Mouse (Mus musculus) midbrain, postnatal 0 days (tissue): ENCODE results near the gene Rnase4. TPM values are rescaled to one million over a fixed set of nuclear protein-coding genes. Genes with fewer than 3 reads are reported as not detected.

Experiments
- ATAC-seq: fragments of 200-750 bp; cut with Nextera tagmentation; 2 replicates; pipeline ENCODE4 v1.8.0; 2017; ENCODE audit warnings: moderate number of reproducible peaks, mild to moderate bottlenecking, moderate TSS enrichment, moderate library complexity; ENCODE audit not compliant: low FRiP score
- DNase-seq: peaks from one replicate; pipeline ENCODE4 v3.0.0-alpha.2; 2015; ENCODE audit warnings: low spot score
- H3K27ac ChIP-seq: fragments of 300-500 bp; sonication (generic); 2 replicates; pipeline ENCODE4 v1.5.1; 2014; ENCODE audit warnings: low read depth, mild to moderate bottlenecking, low read length, mixed read lengths
- H3K27me3 ChIP-seq: fragments of 300-500 bp; sonication (generic); 2 replicates; pipeline ENCODE4 v1.6.1; 2014; ENCODE audit warnings: low read length, control low read depth, mixed read lengths; ENCODE audit not compliant: insufficient read depth
- H3K36me3 ChIP-seq: fragments of 300-500 bp; sonication (generic); 2 replicates; pipeline ENCODE4 v1.6.1; 2014; ENCODE audit warnings: low read length, control low read depth, mixed read lengths; ENCODE audit not compliant: insufficient read depth
- H3K4me1 ChIP-seq: fragments of 300-500 bp; sonication (generic); 2 replicates; pipeline ENCODE4 v1.6.1; 2014; ENCODE audit warnings: mild to moderate bottlenecking, control low read depth, antibody characterized with exemption, low read length, mixed read lengths; ENCODE audit not compliant: insufficient read depth
- H3K4me2 ChIP-seq: fragments of 300-500 bp; sonication (generic); 2 replicates; pipeline ENCODE4 v1.6.1; 2014; ENCODE audit warnings: low read depth, mild to moderate bottlenecking, low read length, mixed read lengths; ENCODE audit not compliant: poor library complexity, severe bottlenecking
- H3K4me3 ChIP-seq: fragments of 300-500 bp; sonication (generic); 2 replicates; pipeline ENCODE4 v1.5.1; 2014; ENCODE audit warnings: low read depth, mild to moderate bottlenecking, low read length, moderate library complexity
- H3K9ac ChIP-seq: fragments of 300-500 bp; sonication (generic); replicated peaks from 2 replicates; pipeline ENCODE4 v1.6.1; 2014; ENCODE audit warnings: mild to moderate bottlenecking, low read length, moderate library complexity, mixed read lengths; ENCODE audit not compliant: poor library complexity, severe bottlenecking
- H3K9me3 ChIP-seq: fragments of 300-500 bp; sonication (generic); 2 replicates; pipeline ENCODE4 v1.6.1; 2016; ENCODE audit warnings: low read length, control low read depth
- CTCF ChIP-seq: IDR thresholded peaks from 2 replicates; pipeline ENCODE4 v1.5.1; 2016; ENCODE audit warnings: antibody characterized with exemption, mild to moderate bottlenecking
- WGBS: fragments of 180-500 bp; shearing (Covaris S2); extraction: QIAGEN DNeasy Blood & Tissue Kit; methylation state at CpG from one replicate; pipeline ENCODE4 v1.1.7; 2014; 5-methylcytosine and 5-hydroxymethylcytosine counted together
- polyA plus RNA-seq: library from polyadenylated mRNA; unstranded; fragments of >200 nt; fragmentation: Nextera tagmentation; extraction: Ambion mirVana; gene quantifications from 2 replicates; pipeline ENCODE4 v1.2.1, GENCODE M21; 2015
- total RNA-seq: library from RNA; depleted of rRNA; stranded (reverse); fragments of >200 nt; gene quantifications from 2 replicates; pipeline ENCODE4 v1.2.3, GENCODE M21; 2014

The Rnase4 gene
- total and polyA plus RNA-seq, 2 experiments from 2014 or later, result 14.9 to 29.3 TPM

GRCm38 (mm10) chr14:51054243-51055237 is 36.3 kb upstream of the Rnase4 start:
- ATAC-seq, result no peak
- WGBS, result 31% methylated on average over 13 of the region's 13 CpGs

GRCm38 (mm10) chr14:51057401-51057831 is 33.5 kb upstream of the Rnase4 start, which contains the start of gene Rnase12:
Rnase12 (minus strand) TSS chr14:51057661.
- no peaks in the 10 kb centered on the region for H3K4me1 ChIP-seq
- no peak within 1 kb of the TSS for H3K27ac ChIP-seq
- no peak within 1 kb of the TSS for H3K4me3 ChIP-seq
- no peak within 1 kb of the TSS for H3K4me2 ChIP-seq
- no peaks in the 10 kb centered on the region for H3K36me3 ChIP-seq
- 72% methylated on average over 9 of the region's 9 CpGs for WGBS
- H3K27me3 ChIP-seq, result no peaks in the 10 kb centered on the region
- TF ChIP-seq CTCF, result no peak
- no peak for ATAC-seq
- DNase-seq, result no peak
- no peak within 1 kb of the TSS for H3K9ac ChIP-seq
- H3K9me3 ChIP-seq, result no peaks in the 10 kb centered on the region

More at GRCm38 (mm10) chr14:51054243-51055237, 36.3 kb upstream of the Rnase4 start:
- Histone ChIP-seq H3K9me3 (no peaks in the 10 kb centered on the region), H3K27ac (no peak overlapping the region), H3K27me3 (no peaks in the 10 kb centered on the region), H3K9ac (no peak overlapping the region), H3K4me1 (no peaks in the 10 kb centered on the region), H3K4me3 (no peak overlapping the region), H3K4me2 (no peak overlapping the region), H3K36me3 (no peaks in the 10 kb centered on the region)
- no peak for DNase-seq
- no peak for TF ChIP-seq CTCF

- Histone ChIP-seq H3K4me2 (no peak overlapping the region), H3K9ac (no peak overlapping the region), H3K4me3 (no peak overlapping the region), H3K4me1 (no peaks in the 10 kb centered on the region), H3K36me3 (no peaks in the 10 kb centered on the region), H3K27ac (no peak overlapping the region), H3K27me3 (no peaks in the 10 kb centered on the region), H3K9me3 (no peaks in the 10 kb centered on the region)
- DNase-seq, result no peak
- 91% methylated on average over 5 of the region's 5 CpGs for WGBS
- no peak for TF ChIP-seq CTCF
- ATAC-seq, result no peak
These were observed 30.1 kb upstream of the Rnase4 start for GRCm38 (mm10) chr14:51060761-51061160.

- no peak overlapping the region for H3K4me2 ChIP-seq
- H3K9ac ChIP-seq, result no peak overlapping the region
- 96% methylated on average over 5 of the region's 5 CpGs for WGBS
- TF ChIP-seq CTCF, result no peak
- H3K36me3 ChIP-seq, result no peaks in the 10 kb centered on the region
- no peak overlapping the region for H3K4me3 ChIP-seq
- no peak overlapping the region for H3K27ac ChIP-seq
- ATAC-seq, result no peak
- no peak for DNase-seq
- H3K27me3 ChIP-seq, result no peaks in the 10 kb centered on the region
- peaks cover 5% of the 10 kb centered on the region; the same call in 1 of the 2 replicates for H3K4me1 ChIP-seq
- H3K9me3 ChIP-seq, result no peaks in the 10 kb centered on the region
These were observed 21.9 kb upstream of the Rnase4 start for GRCm38 (mm10) chr14:51068956-51069355.

GRCm38 (mm10) chr14:51069617-51070016 is 21.3 kb upstream of the Rnase4 start:
- Histone ChIP-seq H3K4me2 (no peak overlapping the region), H3K36me3 (no peaks in the 10 kb centered on the region), H3K4me1 (peaks cover 5% of the 10 kb centered on the region; the same call in 1 of the 2 replicates), H3K9ac (no peak overlapping the region), H3K27ac (no peak overlapping the region), H3K27me3 (no peaks in the 10 kb centered on the region), H3K9me3 (no peaks in the 10 kb centered on the region), H3K4me3 (no peak overlapping the region)
- ATAC-seq, result no peak
- DNase-seq, result peak; percentile 27
- 86% methylated on average over 2 of the region's 2 CpGs for WGBS
- 0 out of 2 replicates have a peak, but pooled peaks have one; percentile 23 for TF ChIP-seq CTCF

- Histone ChIP-seq H3K4me1 (no peaks in the 10 kb centered on the region), H3K36me3 (no peaks in the 10 kb centered on the region), H3K4me2 (no peak within 1 kb of the TSS), H3K9me3 (no peaks in the 10 kb centered on the region), H3K9ac (no peak within 1 kb of the TSS), H3K27ac (no peak within 1 kb of the TSS), H3K27me3 (no peaks in the 10 kb centered on the region), H3K4me3 (no peak within 1 kb of the TSS)
- DNase-seq (no peak), ATAC-seq (no peak)
- WGBS, result 91% methylated on average over 3 of the region's 3 CpGs
- no peak for TF ChIP-seq CTCF
These were observed 16.5 kb upstream of the Rnase4 start, which contains the start of gene Olfr750 for GRCm38 (mm10) chr14:51074335-51074734. Olfr750 (minus strand) TSS chr14:51074435.
